Mouse (Mus musculus): ENCODE results near the gene Max.
A peak's percentile ranks its signal among the peaks of the same experiment; 100 is the strongest.

The Max gene

DNA sequence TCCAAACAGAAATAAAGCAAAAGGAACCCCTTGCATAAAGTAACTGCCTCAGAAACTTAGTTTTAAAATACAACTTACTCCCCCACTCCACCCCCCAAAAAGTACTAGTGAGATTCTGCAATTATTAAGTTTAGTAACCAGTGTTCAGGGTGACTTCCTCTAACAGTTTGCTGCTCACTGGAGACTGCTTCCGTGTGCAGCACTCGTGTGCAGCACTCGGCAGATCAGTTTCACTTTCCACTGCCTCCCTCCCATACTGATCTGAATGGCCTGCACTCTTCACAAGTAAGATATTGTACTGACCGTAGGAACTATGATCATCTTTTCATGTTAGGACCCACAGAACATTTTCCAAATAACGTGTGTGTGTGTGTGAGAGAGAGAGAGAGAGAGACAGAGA lies 4.3 kb downstream of the Max start:
- peak in 1 of 2 experiments; percentile 21 for DNase-seq (ENCODE audit: low spot score in 2 of 2)

DNA sequence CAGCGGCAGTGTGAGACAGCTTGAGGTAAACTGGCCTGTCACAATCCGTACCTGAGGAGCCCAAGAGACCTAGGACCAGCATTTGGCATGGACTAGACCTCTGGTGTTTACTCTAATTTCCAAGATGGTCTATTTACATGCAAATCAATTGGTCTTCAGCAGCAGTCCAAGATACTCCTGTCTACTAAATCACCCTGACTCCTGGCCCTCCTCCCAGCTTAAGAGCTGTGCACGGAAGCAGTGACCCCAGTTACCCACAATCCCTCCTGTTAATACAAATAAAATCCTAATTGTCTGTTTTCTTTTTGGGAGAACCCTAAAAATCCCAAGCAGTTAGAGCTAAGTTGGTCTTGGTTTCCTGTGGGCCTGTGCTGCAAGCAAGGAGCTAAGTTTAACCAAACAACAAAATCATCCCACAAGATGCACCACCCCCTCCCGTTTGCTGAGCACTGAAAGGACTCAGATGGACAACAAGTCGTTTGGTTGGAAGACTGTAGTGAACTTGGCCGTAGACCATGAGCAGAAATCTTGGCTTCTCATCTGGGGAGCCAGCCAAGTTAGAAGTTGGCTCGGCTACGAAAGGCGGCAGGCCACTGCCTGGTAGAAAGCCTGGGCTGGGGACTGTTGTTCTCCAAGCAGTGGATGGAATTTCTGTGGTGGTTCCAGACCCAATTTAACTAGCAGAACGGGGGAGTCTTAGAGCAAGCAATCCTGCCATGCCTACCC lies 7.1 kb downstream of the Max start:
- no peak for DNase-seq (ENCODE audit: low spot score in 2 of 2)

DNA sequence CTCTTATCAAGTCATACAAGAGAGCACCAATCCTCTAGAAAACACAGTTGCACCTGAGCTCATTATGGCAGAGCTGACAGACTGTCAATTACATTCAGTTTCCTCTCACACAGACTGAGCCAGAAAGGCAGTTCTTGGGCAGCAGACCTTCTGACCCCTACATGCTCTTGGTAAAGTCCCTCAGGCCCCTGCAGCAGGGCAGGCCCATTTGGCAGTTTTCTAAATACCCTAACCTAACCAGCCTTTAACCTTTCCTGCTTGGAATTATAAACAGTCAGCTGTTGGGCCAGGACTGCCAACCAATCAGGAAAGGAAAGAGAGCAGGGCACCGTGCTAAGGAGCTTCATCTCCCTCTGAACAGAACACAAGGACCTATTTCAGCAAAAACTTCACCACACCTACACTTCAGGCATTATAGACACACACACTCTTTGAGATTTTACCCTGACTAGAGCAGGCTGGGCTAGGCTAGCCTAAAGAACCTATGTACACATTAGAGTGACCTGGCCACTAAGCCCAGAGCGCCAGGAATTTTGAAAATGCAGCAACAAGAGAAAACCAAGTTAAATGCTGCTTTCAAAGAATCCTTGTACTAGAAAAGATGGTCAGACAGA lies 8.1 kb downstream of the Max start:
- DNase-seq (ENCODE audit: low spot score in 2 of 2): no peak

DNA sequence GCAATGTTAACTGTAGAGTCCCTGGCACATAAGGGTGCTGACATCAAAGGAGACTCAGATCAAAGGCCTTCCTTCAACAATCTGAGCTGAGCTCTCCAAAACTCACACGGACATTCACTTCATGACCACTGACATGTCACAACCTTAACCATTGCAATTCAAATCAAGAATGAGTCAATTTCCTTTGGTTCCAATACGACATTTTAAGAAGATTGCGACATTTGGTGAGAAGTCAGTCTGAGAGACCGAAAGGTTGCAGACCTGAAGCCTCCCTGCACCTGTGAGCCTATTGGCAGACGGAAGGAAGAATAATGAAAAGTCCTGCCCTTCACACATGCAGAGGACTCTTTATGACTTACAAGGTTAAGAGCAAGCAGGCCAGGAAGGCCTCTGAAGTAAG lies 11.7 kb downstream of the Max start:
- no peak for DNase-seq (ENCODE audit: low spot score in 2 of 2)

DNA sequence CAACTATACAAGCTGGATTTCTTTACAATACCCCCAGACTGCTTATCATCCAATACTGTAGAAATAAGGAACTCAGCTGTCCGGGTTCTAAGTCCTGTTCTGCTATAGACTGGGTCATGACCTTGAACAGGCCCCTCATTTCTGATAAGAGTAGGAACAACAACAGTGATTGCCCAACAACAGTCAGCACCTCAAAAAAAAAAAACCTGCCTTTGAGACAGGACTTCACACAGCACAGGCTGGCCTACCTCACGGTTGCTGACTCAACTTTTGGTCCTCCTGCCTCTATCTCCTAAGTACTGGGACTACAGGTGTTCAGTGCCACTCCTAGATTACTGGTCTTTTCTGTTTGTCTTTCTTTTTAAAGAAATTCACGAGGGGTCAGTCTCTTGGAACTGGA lies 13.2 kb downstream of the Max start:
- DNase-seq (ENCODE audit: low spot score in 2 of 2): no peak

GRCm38 (mm10) chr12:76948185-76948584 lies 13.8 kb downstream of the Max start:
- DNase-seq (ENCODE audit: low spot score in 2 of 2): no peak

GRCm38 (mm10) chr12:76947487-76947886 lies 14.5 kb downstream of the Max start:
- no peak for DNase-seq (ENCODE audit: low spot score in 2 of 2)

DNA sequence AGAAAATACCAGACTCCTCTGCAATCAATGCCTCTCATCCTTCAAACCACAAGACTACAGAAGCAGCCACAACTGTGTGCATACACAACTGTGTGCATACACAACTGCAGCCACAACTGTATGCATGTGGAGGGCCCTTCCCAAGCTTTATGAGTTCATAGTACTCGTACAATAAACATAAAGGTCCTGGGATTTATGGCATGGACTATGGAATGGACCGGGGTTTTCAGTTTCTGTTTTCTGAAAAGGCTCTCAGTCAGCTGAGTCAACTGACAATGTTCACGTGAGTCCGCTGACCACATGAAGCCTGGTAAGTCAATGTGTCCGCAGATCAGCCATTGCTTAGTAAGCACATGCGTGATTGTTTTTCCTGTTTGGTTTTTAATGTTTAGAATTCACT lies 18.5 kb downstream of the Max start:
- no peak for DNase-seq (ENCODE audit: low spot score in 2 of 2)

DNA sequence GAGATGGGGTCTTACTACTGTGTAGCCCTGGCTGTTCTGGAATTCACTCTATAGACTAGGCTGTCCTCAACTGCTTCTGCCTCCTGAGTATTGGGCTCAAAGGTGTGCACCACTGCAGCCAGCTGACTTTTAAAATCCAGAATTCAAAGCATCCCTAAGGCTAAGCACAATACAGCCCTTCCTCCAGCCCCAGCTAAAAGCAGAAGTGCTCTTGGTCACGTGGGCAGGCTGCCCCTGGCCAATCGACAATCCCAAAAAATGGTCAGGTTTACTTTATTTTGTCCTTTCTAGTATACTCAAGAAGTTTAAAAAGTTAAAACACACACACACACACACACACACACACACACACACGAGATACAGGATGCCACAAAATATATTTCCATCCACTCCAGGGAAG lies 19.0 kb downstream of the Max start:
- DNase-seq (ENCODE audit: low spot score in 2 of 2): no peak

- DNase-seq (ENCODE audit: low spot score in 2 of 2): no peak
Observed at GRCm38 (mm10) chr12:76942476-76942875, 19.5 kb downstream of the Max start.

GRCm38 (mm10) chr12:76941524-76941923 lies 20.5 kb downstream of the Max start:
- no peak for DNase-seq (ENCODE audit: low spot score in 2 of 2)

- no peak for DNase-seq (ENCODE audit: low spot score in 2 of 2)
Observed at GRCm38 (mm10) chr12:76938013-76938412, 24.0 kb downstream of the Max start.

DNA sequence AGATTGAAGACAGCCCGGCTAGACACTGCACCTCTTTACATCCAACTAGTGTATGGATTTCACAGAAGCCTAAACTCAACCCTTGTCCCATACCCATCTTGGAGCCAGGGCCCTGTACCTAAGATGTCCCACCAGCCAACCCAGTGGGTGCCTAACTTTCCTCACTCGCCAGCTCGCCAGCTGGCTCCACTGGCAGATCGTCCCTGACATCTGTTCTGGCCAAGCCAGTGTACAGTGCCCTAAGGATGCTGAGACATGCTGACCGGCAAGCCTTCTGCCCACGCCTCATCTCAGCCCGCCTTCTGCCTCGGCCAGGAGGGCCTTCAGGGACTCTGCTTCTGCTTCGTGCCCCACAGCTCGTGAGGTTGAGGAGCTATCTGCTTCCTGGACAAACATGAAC lies 25.8 kb downstream of the Max start:
- DNase-seq (ENCODE audit: low spot score in 2 of 2): no peak

DNA sequence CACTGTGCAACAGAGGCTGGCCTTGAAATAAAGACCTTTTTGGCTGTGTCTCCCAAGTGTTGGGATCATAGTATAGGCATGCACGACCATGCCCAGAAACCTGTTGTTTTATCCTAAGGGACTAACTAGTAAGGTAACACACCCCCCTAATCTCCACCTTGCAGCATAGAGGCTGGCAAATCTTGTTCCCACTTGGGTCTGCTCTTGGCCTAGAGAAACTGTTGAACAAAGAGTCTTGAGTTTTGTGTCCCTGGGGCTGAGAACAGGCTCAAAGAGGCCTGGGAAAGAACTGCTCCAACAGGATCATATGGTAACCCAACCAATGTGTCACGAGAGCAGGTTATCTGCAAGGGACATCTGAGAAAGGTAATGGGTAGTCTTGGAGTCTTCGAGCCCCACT lies 27.6 kb downstream of the Max start:
- no peak for DNase-seq (ENCODE audit: low spot score in 2 of 2)

GRCm38 (mm10) chr12:76932688-76933060 lies 29.3 kb downstream of the Max start:
- DNase-seq (ENCODE audit: low spot score in 2 of 2): no peak

GRCm38 (mm10) chr12:76931739-76932687 lies 30.0 kb downstream of the Max start:
- DNase-seq (ENCODE audit: low spot score in 2 of 2): no peak

- no peak for DNase-seq (ENCODE audit: low spot score in 2 of 2)
Observed at GRCm38 (mm10) chr12:76930177-76930576, 31.8 kb downstream of the Max start.

GRCm38 (mm10) chr12:76927539-76927938 lies 34.5 kb downstream of the Max start:
- no peak for DNase-seq (ENCODE audit: low spot score in 2 of 2)

DNA sequence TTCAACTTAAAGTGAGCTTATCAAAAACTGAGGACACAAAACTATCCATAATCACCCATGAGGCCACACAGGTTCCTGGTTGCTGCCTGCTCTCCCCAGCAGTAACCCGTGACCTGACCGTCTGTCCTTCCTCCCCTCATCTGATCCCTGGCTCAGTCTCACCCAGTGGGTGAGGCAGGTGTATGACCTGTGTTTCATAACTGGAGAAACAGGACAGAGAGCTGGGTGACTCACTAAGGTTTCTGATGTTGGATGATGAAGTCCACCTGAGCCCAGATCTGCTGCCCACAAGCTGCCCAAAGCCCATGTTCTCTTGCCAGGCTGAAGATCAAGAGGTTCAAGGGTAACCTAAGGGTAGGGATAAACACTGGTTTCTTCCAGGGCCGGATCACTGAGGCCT lies 35.0 kb downstream of the Max start:
- DNase-seq (ENCODE audit: low spot score in 2 of 2): no peak

- DNase-seq (ENCODE audit: low spot score in 2 of 2): no peak
Observed at GRCm38 (mm10) chr12:76926338-76926945, 35.6 kb downstream of the Max start.

- DNase-seq (ENCODE audit: low spot score in 2 of 2): no peak
Observed at GRCm38 (mm10) chr12:76924904-76925604, 36.9 kb downstream of the Max start.

GRCm38 (mm10) chr12:76923118-76923517 lies 38.9 kb downstream of the Max start:
- no peak for DNase-seq (ENCODE audit: low spot score in 2 of 2)
